Mouse (Mus musculus) heart, embryonic 11.5 days (tissue): Measurements from ENCODE around the gene Snrnp70. TPM values are rescaled to one million over a fixed set of nuclear protein-coding genes. Genes with fewer than 3 reads are reported as not detected.

Experiments
- ATAC-seq: fragments of 200-750 bp; cut with Nextera tagmentation; replicated peaks from 2 replicates; pipeline ENCODE4 v1.8.0; 2017; ENCODE audit warnings: moderate library complexity; ENCODE audit not compliant: insufficient number of reproducible peaks, low FRiP score, low TSS enrichment
- H3K27ac ChIP-seq: fragments of 300-500 bp; sonication (generic); 2 replicates; pipeline ENCODE4 v1.5.1; 2014; ENCODE audit warnings: mild to moderate bottlenecking, low read depth, low read length
- H3K27me3 ChIP-seq: fragments of 300-500 bp; sonication (generic); 2 replicates; pipeline ENCODE4 v1.6.1; 2014; ENCODE audit warnings: mild to moderate bottlenecking, low read length, mixed read lengths; ENCODE audit not compliant: control insufficient read depth, insufficient read depth
- H3K36me3 ChIP-seq: fragments of 300-500 bp; sonication (generic); 2 replicates; pipeline ENCODE4 v1.6.1; 2014; ENCODE audit warnings: mild to moderate bottlenecking, low read length, moderate library complexity, mixed read lengths; ENCODE audit not compliant: control insufficient read depth, insufficient read depth
- H3K4me1 ChIP-seq: fragments of 300-500 bp; sonication (generic); 2 replicates; pipeline ENCODE4 v1.6.1; 2014; ENCODE audit warnings: low read length; ENCODE audit not compliant: control insufficient read depth, insufficient read depth
- H3K4me2 ChIP-seq: fragments of 300-500 bp; sonication (generic); 2 replicates; pipeline ENCODE4 v1.6.1; 2014; ENCODE audit warnings: mild to moderate bottlenecking, moderate library complexity
- H3K4me3 ChIP-seq: fragments of 300-500 bp; sonication (generic); 2 replicates; pipeline ENCODE4 v1.5.1; 2014; ENCODE audit warnings: low read depth, low read length
- H3K9ac ChIP-seq: fragments of 300-500 bp; sonication (generic); 2 replicates; pipeline ENCODE4 v1.6.1; 2014; ENCODE audit warnings: mild to moderate bottlenecking, low read depth, low read length, moderate library complexity
- H3K9me3 ChIP-seq: fragments of 300-500 bp; sonication (generic); replicated peaks from 2 replicates; pipeline ENCODE4 v1.6.1; 2016; ENCODE audit warnings: low read length; ENCODE audit not compliant: control insufficient read depth
- WGBS: fragments of 180-500 bp; shearing (Covaris S2); extraction: QIAGEN DNeasy Blood & Tissue Kit; methylation state at CpG from one replicate; pipeline ENCODE4 v1.1.7; 2014; ENCODE audit not compliant: insufficient replicate concordance; 5-methylcytosine and 5-hydroxymethylcytosine counted together
- polyA plus RNA-seq: library from polyadenylated mRNA; unstranded; fragments of >200 nt; fragmentation: Nextera tagmentation; extraction: Ambion mirVana; gene quantifications from 2 replicates; pipeline ENCODE4 v1.2.1, GENCODE M21; 2014

Snrnp70 gene
- polyA plus RNA-seq, 1 experiment from 2014 or later = 72.0 TPM

DNA sequence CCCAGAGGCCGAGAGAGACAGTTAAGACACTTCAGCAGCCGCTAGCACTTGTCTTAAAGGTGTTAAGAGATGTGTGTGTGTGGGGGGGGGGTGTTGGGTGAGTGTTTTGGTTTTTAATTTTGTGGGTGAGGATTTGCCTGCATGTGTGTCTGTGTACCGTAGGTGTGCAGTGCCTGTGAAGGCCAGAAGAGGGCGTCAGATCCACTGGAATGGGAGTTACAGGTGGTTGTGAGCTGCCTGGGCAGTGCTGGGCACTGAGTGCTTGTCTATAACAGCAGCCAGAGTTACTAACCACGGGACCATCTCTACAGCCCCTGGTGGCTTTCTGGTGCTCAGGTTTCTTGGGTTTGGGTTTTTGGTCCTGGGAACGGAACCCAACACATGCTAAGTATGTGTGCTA, 64.0 kb downstream of the Snrnp70 start:
- no peak overlapping the region for H3K4me3 ChIP-seq
- H3K27me3 ChIP-seq = no peaks in the 10 kb centered on the region
- no peaks in the 10 kb centered on the region for H3K36me3 ChIP-seq
- H3K4me2 ChIP-seq = no peak overlapping the region
- no peak overlapping the region for H3K9ac ChIP-seq
- no peaks in the 10 kb centered on the region for H3K9me3 ChIP-seq
- H3K4me1 ChIP-seq = peaks cover 35% of the 10 kb centered on the region
- ATAC-seq = no peak
- no peak overlapping the region for H3K27ac ChIP-seq
- WGBS = 62% methylated on average over 6 of the region's 6 CpGs

DNA sequence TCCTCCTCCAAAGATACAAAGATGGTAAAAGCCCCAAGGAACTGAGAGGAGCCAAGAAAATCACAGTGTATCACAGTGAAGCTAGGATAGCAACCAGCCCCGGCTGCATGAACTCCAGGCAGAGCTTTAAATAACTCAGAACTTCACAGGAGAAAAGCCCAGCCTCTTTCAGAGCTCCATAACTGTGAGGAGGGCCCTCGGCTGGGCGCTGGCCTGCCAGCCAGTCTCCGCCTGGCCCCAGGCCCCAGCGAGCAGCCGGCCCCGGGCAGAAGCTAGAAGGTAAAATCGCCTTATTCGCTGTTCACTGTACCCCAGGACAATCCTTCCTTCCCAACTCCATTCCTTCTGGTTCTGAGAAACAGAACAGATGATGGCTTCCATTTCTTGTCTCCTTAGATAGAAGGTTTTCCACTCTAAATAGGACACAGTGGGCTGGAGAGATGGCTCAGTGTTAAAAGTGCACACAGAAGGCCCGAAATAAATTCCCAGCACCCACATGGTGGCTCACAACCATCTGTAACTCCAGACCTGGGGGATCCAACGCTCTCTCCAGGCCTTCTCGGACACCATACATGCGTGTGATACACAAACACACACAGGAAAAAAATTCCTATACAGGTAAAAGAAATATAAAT, 66.6 kb downstream of the Snrnp70 start:
- ATAC-seq = no peak
- Histone ChIP-seq H3K27ac (peak overlapping the region; percentile 85), H3K9me3 (no peaks in the 10 kb centered on the region), H3K4me1 (peaks cover 16% of the 10 kb centered on the region), H3K36me3 (peaks cover 13% of the 10 kb centered on the region), H3K9ac (peak overlapping the region; percentile 34; the same call in 1 of the 2 replicates), H3K4me2 (peak overlapping the region; percentile 8; the same call in 1 of the 2 replicates), H3K27me3 (no peaks in the 10 kb centered on the region), H3K4me3 (no peak overlapping the region)
- WGBS = 64% methylated on average over 13 of the region's 13 CpGs

Other genes with a start within 250 kb of the Snrnp70 start
- gene Pih1d1, start 241.4 kb downstream of the Snrnp70 start, polyA plus RNA-seq = 99.1 and 99.6 TPM in 2 replicates
- 28.7 and 28.9 TPM in 2 replicates for gene Aldh16a1, start 241.2 kb downstream of the Snrnp70 start, polyA plus RNA-seq
- 3.0 and 3.7 TPM in 2 replicates for gene Slc17a7, start 231.8 kb downstream of the Snrnp70 start, polyA plus RNA-seq
- gene Gfy, start 216.2 kb downstream of the Snrnp70 start, polyA plus RNA-seq = not detected in 2 replicates
- gene Pth2, start 214.7 kb downstream of the Snrnp70 start, polyA plus RNA-seq = 0.68 TPM in 1 of 2 replicates, not detected in the other
- 0.39 and 0.70 TPM in 2 replicates for gene Ccdc155, start 190.8 kb downstream of the Snrnp70 start, polyA plus RNA-seq
- 1.9 and 2.4 TPM in 2 replicates for gene Dkkl1, start 183.6 kb downstream of the Snrnp70 start, polyA plus RNA-seq
- gene Tead2, start 180.0 kb downstream of the Snrnp70 start, polyA plus RNA-seq = 129 and 131 TPM in 2 replicates
- gene Cd37, start 156.6 kb downstream of the Snrnp70 start, polyA plus RNA-seq = 2.1 and 2.2 TPM in 2 replicates
- gene Slc6a16, start 154.7 kb downstream of the Snrnp70 start, polyA plus RNA-seq = 0.32 and 0.47 TPM in 2 replicates
- not detected in 2 replicates for gene Slc6a21, start 118.2 kb downstream of the Snrnp70 start, polyA plus RNA-seq
- 7.0 and 9.8 TPM in 2 replicates for gene Trpm4, start 62.0 kb downstream of the Snrnp70 start, polyA plus RNA-seq
- gene Hrc, start 60.5 kb downstream of the Snrnp70 start, polyA plus RNA-seq = 24.3 and 30.1 TPM in 2 replicates
- 2.0 and 3.7 TPM in 2 replicates for gene Ppfia3, start 28.7 kb downstream of the Snrnp70 start, polyA plus RNA-seq
- gene Lin7b, start 25.2 kb downstream of the Snrnp70 start, polyA plus RNA-seq = 1.6 and 1.7 TPM in 2 replicates
- gene Kcna7, start 9.9 kb upstream of the Snrnp70 start, polyA plus RNA-seq = 0.37 and 0.45 TPM in 2 replicates
- 3.2 TPM in 2 replicates for gene Ntf5, start 18.0 kb upstream of the Snrnp70 start, polyA plus RNA-seq
- 0.33 and 0.46 TPM in 2 replicates for gene Lhb, start 25.1 kb upstream of the Snrnp70 start, polyA plus RNA-seq
- gene Gys1, start 39.1 kb upstream of the Snrnp70 start, polyA plus RNA-seq = 99.1 and 106 TPM in 2 replicates
- 98.2 and 104 TPM in 2 replicates for gene Ruvbl2, start 42.4 kb upstream of the Snrnp70 start, polyA plus RNA-seq
- 4,030 and 4,320 TPM in 2 replicates for gene Ftl1, start 64.1 kb upstream of the Snrnp70 start, polyA plus RNA-seq
- 91.3 and 146 TPM in 2 replicates for gene Bax, start 71.2 kb upstream of the Snrnp70 start, polyA plus RNA-seq
- gene Tulp2, start 86.1 kb upstream of the Snrnp70 start, polyA plus RNA-seq = 1.5 and 2.2 TPM in 2 replicates
- not detected in 2 replicates for gene Gm45808, start 91.1 kb upstream of the Snrnp70 start, polyA plus RNA-seq
- gene Dhdh, start 93.1 kb upstream of the Snrnp70 start, polyA plus RNA-seq = 4.6 and 4.9 TPM in 2 replicates
- gene Nucb1, start 114.7 kb upstream of the Snrnp70 start, polyA plus RNA-seq = 165 and 186 TPM in 2 replicates
- gene Ppp1r15a, start 130.5 kb upstream of the Snrnp70 start, polyA plus RNA-seq = 28.5 and 28.8 TPM in 2 replicates
- gene Plekha4, start 130.6 kb upstream of the Snrnp70 start, polyA plus RNA-seq = 1.1 TPM in 2 replicates
- 0.31 and 1.5 TPM in 2 replicates for gene Hsd17b14, start 159.2 kb upstream of the Snrnp70 start, polyA plus RNA-seq
- gene Bcat2, start 174.4 kb upstream of the Snrnp70 start, polyA plus RNA-seq = 69.1 and 73.2 TPM in 2 replicates
- not detected in 2 replicates for gene Fgf21, start 219.7 kb upstream of the Snrnp70 start, polyA plus RNA-seq
- gene Fut1, start 221.5 kb upstream of the Snrnp70 start, polyA plus RNA-seq = not detected in 2 replicates
- 0.34 and 0.35 TPM in 2 replicates for gene Izumo1, start 226.1 kb upstream of the Snrnp70 start, polyA plus RNA-seq
- gene Rasip1, start 231.7 kb upstream of the Snrnp70 start, polyA plus RNA-seq = 13.9 and 14.5 TPM in 2 replicates
- gene Mamstr, start 244.2 kb upstream of the Snrnp70 start, polyA plus RNA-seq = 3.4 and 4.0 TPM in 2 replicates